In the genomic region with DNA sequence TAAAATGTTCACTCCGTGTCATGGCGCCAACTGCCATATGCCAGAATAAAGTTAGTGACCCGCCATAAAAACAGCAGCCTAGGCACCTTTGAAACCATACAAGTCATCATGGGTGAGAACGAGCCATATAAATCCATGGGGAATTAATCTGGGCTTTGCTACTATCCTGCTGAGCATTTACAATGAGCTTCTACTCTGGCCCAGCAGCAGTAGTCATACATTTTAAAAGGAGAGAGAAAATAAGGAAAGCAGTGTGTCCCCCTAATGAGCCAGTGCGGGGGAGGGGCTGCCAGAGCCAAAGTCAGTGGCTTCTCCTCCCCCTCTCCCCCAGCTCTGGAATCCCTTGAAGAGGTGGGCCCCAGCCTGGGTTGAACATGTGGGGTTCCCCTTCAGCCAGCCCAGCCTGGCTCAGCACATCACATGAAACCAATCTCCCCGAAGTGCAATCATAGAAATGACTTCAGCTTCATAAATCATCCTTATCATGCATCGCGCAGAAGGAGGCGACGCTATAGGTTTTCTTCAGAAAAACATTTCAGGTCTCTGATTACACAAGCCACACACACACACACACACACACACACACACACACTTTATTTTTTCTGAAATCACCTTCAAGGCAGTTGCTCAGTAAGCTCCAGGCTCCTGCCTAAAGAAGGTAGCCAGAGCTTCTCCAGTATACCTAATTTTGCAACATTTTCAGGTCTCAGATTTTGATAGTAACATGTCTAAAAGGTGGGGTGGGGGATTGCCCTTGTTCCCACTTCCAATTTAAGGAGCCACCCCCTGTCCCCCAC, we compare ENCODE assay signal across 10 mouse cellular contexts.
DNase-seq lines count a peak whose midpoint lies in the region; ATAC-seq and TF ChIP-seq lines count a peak whose summit lies in the region.
"Had no signal": no experiment of that assay in that cellular context is flagged by ENCODE, and none has a peak within 500 bp of the region (broad histone marks: within the 10 kb centered on the region; RNA-seq: fewer than 3 reads in every experiment).

No protein-coding gene starts in this region.

- no peak overlapping the region for H3K27ac ChIP-seq in hindbrain, embryonic 15.5 days (replicated peaks)
- no peak overlapping the region for H3K27ac ChIP-seq in midbrain, embryonic 13.5 days
- no peak overlapping the region for H3K27ac ChIP-seq in layer of hippocampus, adult 2 months
- H3K27ac ChIP-seq: heart, embryonic 15.5 days had no signal

- peak; percentile 86 for DNase-seq in NIH3T3 (ENCODE audit: low read depth)
- peak; percentile 62 for DNase-seq in embryo, embryonic 10.5 days (ENCODE audit: low spot score)
- DNase-seq in adrenal gland, postnatal 10 days = no peak
- DNase-seq in thymus, postnatal 36 days = no peak
- no peak for DNase-seq in layer of hippocampus, adult 2 months (ENCODE audit: low spot score in 2 of 2)
- DNase-seq: right cerebral cortex, adult 18-20 months; thymus, postnatal 4 days had no signal

- H3K4me1 ChIP-seq in hindbrain, embryonic 15.5 days (replicated peaks) = peaks cover 6% of the 10 kb centered on the region; the same call in 1 of the 2 replicates
- peaks cover 8% of the 10 kb centered on the region for H3K4me1 ChIP-seq in midbrain, embryonic 13.5 days (replicated peaks)
- H3K4me1 ChIP-seq: heart, embryonic 15.5 days had no signal

- no peak for TF ChIP-seq CTCF in layer of hippocampus, adult 2 months (conservative IDR thresholded peaks at IDR 0.05)

- WGBS in hindbrain, embryonic 15.5 days = 16% methylated on average over 10 of the region's 10 CpGs
- WGBS in midbrain, embryonic 13.5 days = 14% methylated on average over 10 of the region's 10 CpGs

- no peaks in the 10 kb centered on the region for H3K36me3 ChIP-seq in hindbrain, embryonic 15.5 days
- no peaks in the 10 kb centered on the region for H3K36me3 ChIP-seq in midbrain, embryonic 13.5 days
- H3K36me3 ChIP-seq: heart, embryonic 15.5 days had no signal

- no peak overlapping the region for H3K4me2 ChIP-seq in hindbrain, embryonic 15.5 days
- 0 out of 2 replicates have a peak overlapping the region, but pooled peaks have one; percentile 13 for H3K4me2 ChIP-seq in midbrain, embryonic 13.5 days (replicated peaks)
- H3K4me2 ChIP-seq: heart, embryonic 15.5 days had no signal

- no peak overlapping the region for H3K4me3 ChIP-seq in hindbrain, embryonic 15.5 days
- H3K4me3 ChIP-seq in midbrain, embryonic 13.5 days (replicated peaks) = no peak overlapping the region
- H3K4me3 ChIP-seq in layer of hippocampus, adult 2 months = no peak overlapping the region
- H3K4me3 ChIP-seq: heart, embryonic 15.5 days had no signal

- no peak overlapping the region for H3K9ac ChIP-seq in hindbrain, embryonic 15.5 days
- no peak overlapping the region for H3K9ac ChIP-seq in midbrain, embryonic 13.5 days (replicated peaks)
- H3K9ac ChIP-seq: heart, embryonic 15.5 days had no signal

- ATAC-seq in hindbrain, embryonic 15.5 days (ENCODE audit: low FRiP score, low read depth) = peak; percentile 80
- peak; percentile 72 for ATAC-seq in midbrain, embryonic 13.5 days

- no peaks in the 10 kb centered on the region for H3K27me3 ChIP-seq in hindbrain, embryonic 15.5 days
- H3K27me3 ChIP-seq in midbrain, embryonic 13.5 days = no peaks in the 10 kb centered on the region
- H3K27me3 ChIP-seq: heart, embryonic 15.5 days had no signal

- H3K9me3 ChIP-seq in hindbrain, embryonic 15.5 days = no peaks in the 10 kb centered on the region
- H3K9me3 ChIP-seq in midbrain, embryonic 13.5 days = no peaks in the 10 kb centered on the region
- H3K9me3 ChIP-seq: heart, embryonic 15.5 days had no signal

Comparison
In these comparisons a context has a peak if more than half of its experiments do, and no peak if none do; other contexts are left out.
1. DNase-seq: peak in NIH3T3 (single experiment) and embryo, embryonic 10.5 days (single experiment); none in adrenal gland, postnatal 10 days (single experiment), thymus, postnatal 36 days (0 of 2) and layer of hippocampus, adult 2 months (0 of 2).